Mouse (Mus musculus) lung, embryonic 15.5 days (tissue): ENCODE measurements at regions not wholly inside any gene's neighbourhood (a gene's known extent, or its start where the extent isn't known, plus 50 kb on each side); places are given as distances from the start of the nearest gene placed in this dataset.

ENCODE experiments used
- ATAC-seq: fragments of 200-750 bp; cut with Nextera tagmentation; 2 replicates; pipeline ENCODE4 v1.8.0; 2017; ENCODE audit warnings: moderate number of reproducible peaks, borderline replicate concordance; ENCODE audit not compliant: low FRiP score, low TSS enrichment; ENCODE audit errors: extremely low read depth
- H3K27ac ChIP-seq: fragments of 300-500 bp; sonication (generic); 2 replicates; pipeline ENCODE4 v1.5.1; 2015; ENCODE audit warnings: moderate library complexity, mild to moderate bottlenecking, inconsistent platforms
- H3K27me3 ChIP-seq: fragments of 300-500 bp; sonication (generic); 2 replicates; pipeline ENCODE4 v1.6.1; 2015; ENCODE audit warnings: inconsistent platforms
- H3K36me3 ChIP-seq: fragments of 300-500 bp; sonication (generic); 2 replicates; pipeline ENCODE4 v1.6.1; 2015; ENCODE audit warnings: inconsistent platforms
- H3K4me1 ChIP-seq: fragments of 300-500 bp; sonication (generic); 2 replicates; pipeline ENCODE4 v1.6.1; 2015; ENCODE audit warnings: inconsistent platforms
- H3K4me2 ChIP-seq: fragments of 300-500 bp; sonication (generic); 2 replicates; pipeline ENCODE4 v1.6.1; 2015; ENCODE audit warnings: inconsistent platforms, mild to moderate bottlenecking, moderate library complexity
- H3K4me3 ChIP-seq: fragments of 300-500 bp; sonication (generic); 2 replicates; pipeline ENCODE4 v1.5.1; 2015; ENCODE audit warnings: mild to moderate bottlenecking, inconsistent platforms
- H3K9ac ChIP-seq: fragments of 300-500 bp; sonication (generic); 2 replicates; pipeline ENCODE4 v1.6.1; 2015; ENCODE audit warnings: inconsistent platforms
- H3K9me3 ChIP-seq: fragments of 300-500 bp; sonication (generic); 2 replicates; pipeline ENCODE4 v1.6.1; 2016; ENCODE audit warnings: inconsistent platforms
- WGBS: fragments of 180-500 bp; shearing (Covaris S2); methylation state at CpG from one replicate; pipeline ENCODE4 v1.1.7; 2015; 5-methylcytosine and 5-hydroxymethylcytosine counted together

GRCm38 (mm10) chr10:111422057-111422456 is 51.0 kb upstream of the Nap1l1 start:
- Histone ChIP-seq H3K4me1 (peaks cover 38% of the 10 kb centered on the region), H3K36me3 (no peaks in the 10 kb centered on the region), H3K27ac (peak overlapping the region; percentile 79; the same call in 1 of the 2 replicates), H3K9ac (no peak overlapping the region), H3K4me2 (peak overlapping the region; percentile 51; the same call in 1 of the 2 replicates), H3K9me3 (no peaks in the 10 kb centered on the region), H3K4me3 (no peak overlapping the region), H3K27me3 (no peaks in the 10 kb centered on the region)
- ATAC-seq, result no peak
- 14% methylated on average over 6 of the region's 6 CpGs for WGBS

GRCm38 (mm10) chr10:111422649-111423048 is 50.4 kb upstream of the Nap1l1 start:
- H3K27me3 ChIP-seq, result no peaks in the 10 kb centered on the region
- peaks cover 38% of the 10 kb centered on the region for H3K4me1 ChIP-seq
- H3K4me2 ChIP-seq, result peak overlapping the region; percentile 51
- H3K9me3 ChIP-seq, result no peaks in the 10 kb centered on the region
- H3K36me3 ChIP-seq, result no peaks in the 10 kb centered on the region
- H3K27ac ChIP-seq, result peak overlapping the region; percentile 62; the same call in 1 of the 2 replicates
- 27% methylated on average over 11 of the region's 11 CpGs for WGBS
- peak; percentile 5; the same call in 1 of the 2 replicates for ATAC-seq
- peak overlapping the region; percentile 27; the same call in 1 of the 2 replicates for H3K4me3 ChIP-seq
- H3K9ac ChIP-seq, result peak overlapping the region; percentile 5; the same call in 1 of the 2 replicates
